Mouse (Mus musculus): ENCODE results near the gene Slc25a23. TPM values are rescaled to one million over a fixed set of nuclear protein-coding genes. Genes with fewer than 3 reads are reported as not detected.

Slc25a23 gene
- total and polyA plus RNA-seq, 3 experiments = 3.3 to 44.5 (median 16.7) TPM

GRCm38 (mm10) chr17:57011236-57012141 is 48.2 kb downstream of the Slc25a23 start, which contains the start of the genes Gtf2f1 and Gm17949:
TSS of gene Gtf2f1 (minus strand) at chr17:57011288.
TSS of gene Gm17949 (plus strand) at chr17:57011469.
- Histone ChIP-seq H3K4me3 (ENCODE audit: low read depth, low read length) (peak within 1 kb of the TSS; percentile 88), H3K4me1 (ENCODE audit: insufficient read depth, low read depth, low read length) (peaks cover 60% of the 10 kb centered on the region), H3K27me3 (ENCODE audit: insufficient read depth, low read length) (no peaks in the 10 kb centered on the region), H3K36me3 (replicated peaks) (peaks cover 36% of the 10 kb centered on the region), H3K9me3 (replicated peaks) (no peaks in the 10 kb centered on the region)
- DNase-seq (ENCODE audit: low spot score) (peak; percentile 86), ATAC-seq (ENCODE audit: extremely low read depth, insufficient number of reproducible peaks, low FRiP score, poor library complexity, severe bottlenecking) (peak; percentile 79)
- TF ChIP-seq POLR2AphosphoS5 (IDR thresholded peaks at IDR 0.05; ENCODE audit: insufficient replicate concordance, low read depth, low read length) (peak; percentile 99), TAL1 (conservative IDR thresholded peaks at IDR 0.05; ENCODE audit: low read depth, low read length) (no peak), GATA2 (IDR thresholded peaks at IDR 0.05; ENCODE audit: borderline replicate concordance, low read depth, low read length) (no peak)

DNA sequence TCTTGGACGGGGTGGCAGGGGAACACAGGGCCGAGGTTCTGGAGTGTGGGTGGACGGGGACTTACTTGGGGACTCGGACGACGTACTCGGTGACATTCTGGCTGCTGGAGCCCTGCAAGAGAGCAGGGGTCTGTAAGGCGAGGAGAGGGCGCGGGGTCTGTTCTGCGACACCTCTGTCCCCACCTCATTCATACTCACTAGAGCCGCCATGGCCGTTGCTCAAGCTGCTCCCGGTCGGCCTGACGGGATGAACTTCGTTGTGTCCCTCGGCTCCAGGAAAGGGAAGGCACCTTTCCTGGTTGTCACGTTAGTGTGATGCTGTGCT is 48.8 kb downstream of the Slc25a23 start:
- TF ChIP-seq POLR2AphosphoS5 (IDR thresholded peaks at IDR 0.05; ENCODE audit: insufficient replicate concordance, low read depth, low read length) = no peak; the same call in 1 of the 2 replicates
- no peak for DNase-seq (ENCODE audit: low spot score)
- peaks cover 43% of the 10 kb centered on the region for H3K36me3 ChIP-seq (replicated peaks)
- H3K4me3 ChIP-seq (ENCODE audit: low read depth, low read length) = peak overlapping the region; percentile 88
- no peaks in the 10 kb centered on the region for H3K27me3 ChIP-seq (ENCODE audit: insufficient read depth, low read length)
- peaks cover 60% of the 10 kb centered on the region for H3K4me1 ChIP-seq (ENCODE audit: insufficient read depth, low read depth, low read length)
- peak; percentile 25 for ATAC-seq (ENCODE audit: extremely low read depth, insufficient number of reproducible peaks, low FRiP score, poor library complexity, severe bottlenecking)
- H3K9me3 ChIP-seq (replicated peaks) = no peaks in the 10 kb centered on the region

DNA sequence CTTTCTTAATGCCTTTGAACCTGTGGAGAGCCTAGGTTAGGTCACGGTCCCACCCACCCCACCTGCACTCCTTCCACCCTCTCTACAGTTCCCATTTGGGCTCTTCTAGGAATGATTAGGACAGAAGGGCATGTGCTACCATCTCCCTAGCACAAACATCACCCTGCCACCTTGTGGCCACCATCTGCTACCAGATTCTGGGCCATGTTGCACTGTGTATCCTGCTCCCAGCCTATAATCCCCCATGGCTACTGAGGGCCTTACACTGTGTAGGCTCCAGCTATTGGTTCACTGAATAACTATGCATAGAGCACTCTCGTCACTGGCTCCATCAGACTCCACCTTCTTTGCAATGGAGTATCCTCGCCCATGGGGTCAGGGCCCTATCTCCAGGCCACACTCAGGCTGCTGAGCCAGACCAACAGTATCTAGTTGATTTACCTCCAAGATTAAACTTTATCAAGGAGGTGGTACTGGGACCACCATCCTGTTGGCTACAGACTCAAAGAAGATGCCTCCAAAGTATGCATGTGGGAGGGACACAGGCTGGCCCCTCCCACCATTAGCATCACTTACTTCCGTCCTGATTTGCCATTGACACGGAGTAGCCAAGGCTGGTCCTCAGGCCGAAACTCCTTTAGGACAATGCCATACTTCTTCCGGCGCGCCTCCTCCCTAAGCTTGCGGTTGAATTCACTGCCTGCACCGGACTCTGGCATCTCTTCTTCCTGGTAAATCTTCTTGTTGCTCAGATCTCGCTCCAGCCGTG is 52.3 kb downstream of the Slc25a23 start:
- TF ChIP-seq TAL1 (conservative IDR thresholded peaks at IDR 0.05; ENCODE audit: low read depth, low read length) (no peak), CTCF (IDR thresholded peaks at IDR 0.05; ENCODE audit: low read depth, low read length) (no peak), GATA1 (IDR thresholded peaks at IDR 0.05; ENCODE audit: borderline replicate concordance, low read length) (no peak), GATA2 (IDR thresholded peaks at IDR 0.05; ENCODE audit: borderline replicate concordance, low read depth, low read length) (no peak), POLR2AphosphoS5 (IDR thresholded peaks at IDR 0.05; ENCODE audit: insufficient replicate concordance, low read depth, low read length) (no peak)
- Histone ChIP-seq H3K27me3 (ENCODE audit: insufficient read depth, low read length) (no peaks in the 10 kb centered on the region), H3K9me3 (replicated peaks) (no peaks in the 10 kb centered on the region), H3K4me3 (ENCODE audit: low read depth, low read length) (no peak overlapping the region), H3K4me1 (ENCODE audit: insufficient read depth, low read depth, low read length) (peaks cover 81% of the 10 kb centered on the region), H3K36me3 (replicated peaks) (peaks cover 71% of the 10 kb centered on the region)
- ATAC-seq (ENCODE audit: extremely low read depth, insufficient number of reproducible peaks, low FRiP score, poor library complexity, severe bottlenecking) (no peak), DNase-seq (ENCODE audit: low spot score) (no peak)

GRCm38 (mm10) chr17:57003994-57004393 is 55.7 kb downstream of the Slc25a23 start:
- ATAC-seq (ENCODE audit: extremely low read depth, insufficient number of reproducible peaks, low FRiP score, poor library complexity, severe bottlenecking) = peak; percentile 88
- DNase-seq (ENCODE audit: low spot score) = peak; percentile 66
- peaks cover 3% of the 10 kb centered on the region; the same call in 1 of the 2 replicates for H3K9me3 ChIP-seq (replicated peaks)
- no peaks in the 10 kb centered on the region for H3K27me3 ChIP-seq (ENCODE audit: insufficient read depth, low read length)
- peak overlapping the region; percentile 54; the same call in 1 of the 2 replicates for H3K4me3 ChIP-seq (ENCODE audit: low read depth, low read length)
- peaks cover 74% of the 10 kb centered on the region for H3K4me1 ChIP-seq (ENCODE audit: insufficient read depth, low read depth, low read length)
- TF ChIP-seq CTCF (IDR thresholded peaks at IDR 0.05; ENCODE audit: low read depth, low read length) = no peak
- peak; percentile 78 for TF ChIP-seq TAL1 (conservative IDR thresholded peaks at IDR 0.05; ENCODE audit: low read depth, low read length)
- TF ChIP-seq POLR2AphosphoS5 (IDR thresholded peaks at IDR 0.05; ENCODE audit: insufficient replicate concordance, low read depth, low read length) = no peak
- H3K36me3 ChIP-seq (replicated peaks) = peaks cover 97% of the 10 kb centered on the region

GRCm38 (mm10) chr17:57001228-57001627 is 58.4 kb downstream of the Slc25a23 start:
- peaks cover 3% of the 10 kb centered on the region; the same call in 1 of the 2 replicates for H3K9me3 ChIP-seq (replicated peaks)
- no peak for DNase-seq (ENCODE audit: low spot score)
- H3K27me3 ChIP-seq (ENCODE audit: insufficient read depth, low read length) = no peaks in the 10 kb centered on the region
- no peak overlapping the region for H3K4me3 ChIP-seq (ENCODE audit: low read depth, low read length)
- no peak for TF ChIP-seq GATA1 (IDR thresholded peaks at IDR 0.05; ENCODE audit: borderline replicate concordance, low read length)
- TF ChIP-seq TAL1 (conservative IDR thresholded peaks at IDR 0.05; ENCODE audit: low read depth, low read length) = no peak
- TF ChIP-seq CTCF (IDR thresholded peaks at IDR 0.05; ENCODE audit: low read depth, low read length) = no peak
- no peak for TF ChIP-seq GATA2 (IDR thresholded peaks at IDR 0.05; ENCODE audit: borderline replicate concordance, low read depth, low read length)
- TF ChIP-seq POLR2AphosphoS5 (IDR thresholded peaks at IDR 0.05; ENCODE audit: insufficient replicate concordance, low read depth, low read length) = no peak
- ATAC-seq (ENCODE audit: extremely low read depth, insufficient number of reproducible peaks, low FRiP score, poor library complexity, severe bottlenecking) = no peak
- peaks cover 85% of the 10 kb centered on the region for H3K36me3 ChIP-seq (replicated peaks)
- peaks cover 70% of the 10 kb centered on the region for H3K4me1 ChIP-seq (ENCODE audit: insufficient read depth, low read depth, low read length)

GRCm38 (mm10) chr17:56999968-57000609 is 59.6 kb downstream of the Slc25a23 start, which contains the start of gene Pspn:
TSS of gene Pspn (minus strand) at chr17:57000018.
- TF ChIP-seq GATA1 (IDR thresholded peaks at IDR 0.05; ENCODE audit: borderline replicate concordance, low read length) (no peak), CTCF (IDR thresholded peaks at IDR 0.05; ENCODE audit: low read depth, low read length) (no peak), POLR2AphosphoS5 (IDR thresholded peaks at IDR 0.05; ENCODE audit: insufficient replicate concordance, low read depth, low read length) (no peak), TAL1 (conservative IDR thresholded peaks at IDR 0.05; ENCODE audit: low read depth, low read length) (no peak), GATA2 (IDR thresholded peaks at IDR 0.05; ENCODE audit: borderline replicate concordance, low read depth, low read length) (no peak)
- H3K4me1 ChIP-seq (ENCODE audit: insufficient read depth, low read depth, low read length) = peaks cover 64% of the 10 kb centered on the region
- peaks cover 3% of the 10 kb centered on the region; the same call in 1 of the 2 replicates for H3K9me3 ChIP-seq (replicated peaks)

More at GRCm38 (mm10) chr17:56999968-57000609, 59.6 kb downstream of the Slc25a23 start, which contains the start of gene Pspn:
- H3K4me3 ChIP-seq (ENCODE audit: low read depth, low read length) = 0 out of 2 replicates have a peak within 1 kb of the TSS, but pooled peaks have one; percentile 8
- ATAC-seq (ENCODE audit: extremely low read depth, insufficient number of reproducible peaks, low FRiP score, poor library complexity, severe bottlenecking) = no peak
- no peaks in the 10 kb centered on the region for H3K27me3 ChIP-seq (ENCODE audit: insufficient read depth, low read length)
- peaks cover 85% of the 10 kb centered on the region for H3K36me3 ChIP-seq (replicated peaks)
- DNase-seq (ENCODE audit: low spot score) = no peak
